Mouse (Mus musculus): ENCODE data around the gene Pard3. TPM values are rescaled to one million over a fixed set of nuclear protein-coding genes. Genes with fewer than 3 reads are reported as not detected.

Pard3 gene
- polyA plus RNA-seq, 2 experiments = 39.1 to 43.3 TPM

GRCm38 (mm10) chr8:127134327-127134726 is 70.6 kb downstream of the Pard3 start:
- no peak for ATAC-seq (ENCODE audit: low FRiP score, low read depth)

GRCm38 (mm10) chr8:127136201-127136600 is 72.5 kb downstream of the Pard3 start:
- H3K4me3 ChIP-seq (replicated peaks; ENCODE audit: low read length) = no peak overlapping the region
- H3K27ac ChIP-seq (replicated peaks; ENCODE audit: low read depth, low read length) = no peak overlapping the region
- DNase-seq (ENCODE audit: low spot score) = no peak
- no peaks in the 10 kb centered on the region for H3K36me3 ChIP-seq (ENCODE audit: control insufficient read depth, insufficient read depth, low read length)
- WGBS = 32% methylated on average over 2 of the region's 2 CpGs
- TF ChIP-seq POLR2A (IDR thresholded peaks at IDR 0.05; ENCODE audit: borderline replicate concordance, extremely low read depth, insufficient read depth, insufficient read length) = no peak
- peaks cover 24% of the 10 kb centered on the region for H3K4me1 ChIP-seq (ENCODE audit: control insufficient read depth, insufficient read depth, low read length)
- no peak for ATAC-seq (ENCODE audit: low FRiP score, low read depth)
- H3K27me3 ChIP-seq (ENCODE audit: control insufficient read depth, insufficient read depth, low read length) = no peaks in the 10 kb centered on the region
- no peaks in the 10 kb centered on the region for H3K9me3 ChIP-seq (ENCODE audit: control insufficient read depth, low read length)
- H3K9ac ChIP-seq (ENCODE audit: low read depth, low read length, severe bottlenecking) = no peak overlapping the region
- no peak overlapping the region for H3K4me2 ChIP-seq (replicated peaks; ENCODE audit: low read depth, low read length, severe bottlenecking)

More at GRCm38 (mm10) chr8:127134327-127134726, 70.6 kb downstream of the Pard3 start:
- H3K27me3 ChIP-seq (ENCODE audit: control insufficient read depth, insufficient read depth, low read length) = no peaks in the 10 kb centered on the region
- H3K4me3 ChIP-seq (replicated peaks; ENCODE audit: low read length) = no peak overlapping the region
- H3K4me2 ChIP-seq (replicated peaks; ENCODE audit: low read depth, low read length, severe bottlenecking) = no peak overlapping the region
- DNase-seq (ENCODE audit: low spot score) = no peak
- no peak overlapping the region for H3K27ac ChIP-seq (replicated peaks; ENCODE audit: low read depth, low read length)
- no peaks in the 10 kb centered on the region for H3K9me3 ChIP-seq (ENCODE audit: control insufficient read depth, low read length)
- peaks cover 36% of the 10 kb centered on the region for H3K4me1 ChIP-seq (ENCODE audit: control insufficient read depth, insufficient read depth, low read length)
- H3K9ac ChIP-seq (ENCODE audit: low read depth, low read length, severe bottlenecking) = no peak overlapping the region
- 14% methylated on average over 5 of the region's 5 CpGs for WGBS
- H3K36me3 ChIP-seq (ENCODE audit: control insufficient read depth, insufficient read depth, low read length) = no peaks in the 10 kb centered on the region
- no peak for TF ChIP-seq POLR2A (IDR thresholded peaks at IDR 0.05; ENCODE audit: borderline replicate concordance, extremely low read depth, insufficient read depth, insufficient read length)

DNA sequence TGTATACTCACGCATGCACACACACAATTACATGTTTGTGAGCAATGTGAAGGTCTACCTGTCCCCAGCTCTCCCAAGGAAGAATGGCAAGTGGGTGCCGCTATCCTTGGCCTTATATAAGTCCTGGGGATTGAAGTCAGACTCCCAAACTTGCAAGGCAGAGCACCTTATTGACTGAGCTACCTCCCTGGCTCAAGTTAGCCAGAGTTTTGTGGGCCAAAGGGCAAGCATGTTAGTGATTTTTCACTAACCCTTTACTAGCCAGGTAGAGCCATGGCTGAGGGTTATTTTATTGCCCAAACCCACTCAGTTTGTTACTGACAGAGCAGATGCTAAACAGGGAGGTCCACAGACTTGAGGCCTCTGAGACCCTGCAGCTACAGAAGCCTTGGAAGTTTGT is 73.1 kb downstream of the Pard3 start:
- Histone ChIP-seq H3K9ac (ENCODE audit: low read depth, low read length, severe bottlenecking) (no peak overlapping the region), H3K27ac (replicated peaks; ENCODE audit: low read depth, low read length) (no peak overlapping the region), H3K4me3 (replicated peaks; ENCODE audit: low read length) (no peak overlapping the region), H3K9me3 (ENCODE audit: control insufficient read depth, low read length) (no peaks in the 10 kb centered on the region), H3K36me3 (ENCODE audit: control insufficient read depth, insufficient read depth, low read length) (no peaks in the 10 kb centered on the region), H3K4me2 (replicated peaks; ENCODE audit: low read depth, low read length, severe bottlenecking) (no peak overlapping the region), H3K27me3 (ENCODE audit: control insufficient read depth, insufficient read depth, low read length) (no peaks in the 10 kb centered on the region), H3K4me1 (ENCODE audit: control insufficient read depth, insufficient read depth, low read length) (peaks cover 24% of the 10 kb centered on the region)
- DNase-seq (ENCODE audit: low spot score) (no peak), ATAC-seq (ENCODE audit: low FRiP score, low read depth) (no peak)
- 84% methylated on average over 2 of the region's 2 CpGs for WGBS
- no peak for TF ChIP-seq POLR2A (IDR thresholded peaks at IDR 0.05; ENCODE audit: borderline replicate concordance, extremely low read depth, insufficient read depth, insufficient read length)

- Histone ChIP-seq H3K4me1 (ENCODE audit: control insufficient read depth, insufficient read depth, low read length) (peaks cover 18% of the 10 kb centered on the region), H3K27me3 (ENCODE audit: control insufficient read depth, insufficient read depth, low read length) (no peaks in the 10 kb centered on the region), H3K36me3 (ENCODE audit: control insufficient read depth, insufficient read depth, low read length) (no peaks in the 10 kb centered on the region), H3K4me3 (replicated peaks; ENCODE audit: low read length) (no peak overlapping the region), H3K9ac (ENCODE audit: low read depth, low read length, severe bottlenecking) (no peak overlapping the region), H3K9me3 (ENCODE audit: control insufficient read depth, low read length) (no peaks in the 10 kb centered on the region), H3K27ac (replicated peaks; ENCODE audit: low read depth, low read length) (no peak overlapping the region), H3K4me2 (replicated peaks; ENCODE audit: low read depth, low read length, severe bottlenecking) (no peak overlapping the region)
- 0 out of 2 replicates have a peak, but pooled peaks have one; percentile 41 for ATAC-seq (ENCODE audit: low FRiP score, low read depth)
- TF ChIP-seq POLR2A (IDR thresholded peaks at IDR 0.05; ENCODE audit: borderline replicate concordance, extremely low read depth, insufficient read depth, insufficient read length) = no peak
- peak; percentile 85 for DNase-seq (ENCODE audit: low spot score)
- 21% methylated on average over 1 of the region's 1 CpGs for WGBS
Observed at GRCm38 (mm10) chr8:127139154-127139553, 75.5 kb downstream of the Pard3 start.

GRCm38 (mm10) chr8:127140945-127141344 is 77.3 kb downstream of the Pard3 start:
- no peak for TF ChIP-seq POLR2A (IDR thresholded peaks at IDR 0.05; ENCODE audit: borderline replicate concordance, extremely low read depth, insufficient read depth, insufficient read length)
- Histone ChIP-seq H3K4me1 (ENCODE audit: control insufficient read depth, insufficient read depth, low read length) (peaks cover 20% of the 10 kb centered on the region), H3K27me3 (ENCODE audit: control insufficient read depth, insufficient read depth, low read length) (no peaks in the 10 kb centered on the region), H3K9me3 (ENCODE audit: control insufficient read depth, low read length) (no peaks in the 10 kb centered on the region), H3K4me2 (replicated peaks; ENCODE audit: low read depth, low read length, severe bottlenecking) (no peak overlapping the region), H3K27ac (replicated peaks; ENCODE audit: low read depth, low read length) (no peak overlapping the region), H3K36me3 (ENCODE audit: control insufficient read depth, insufficient read depth, low read length) (no peaks in the 10 kb centered on the region), H3K9ac (ENCODE audit: low read depth, low read length, severe bottlenecking) (no peak overlapping the region), H3K4me3 (replicated peaks; ENCODE audit: low read length) (no peak overlapping the region)
- 95% methylated on average over 2 of the region's 2 CpGs for WGBS
- DNase-seq (ENCODE audit: low spot score) = no peak
- no peak for ATAC-seq (ENCODE audit: low FRiP score, low read depth)

GRCm38 (mm10) chr8:127143641-127144040 is 79.9 kb downstream of the Pard3 start:
- no peak overlapping the region for H3K27ac ChIP-seq (replicated peaks; ENCODE audit: low read depth, low read length)
- H3K36me3 ChIP-seq (ENCODE audit: control insufficient read depth, insufficient read depth, low read length) = no peaks in the 10 kb centered on the region
- 27% methylated on average over 7 of the region's 7 CpGs for WGBS
- peaks cover 15% of the 10 kb centered on the region for H3K4me1 ChIP-seq (ENCODE audit: control insufficient read depth, insufficient read depth, low read length)
- DNase-seq (ENCODE audit: low spot score) = no peak
- no peak overlapping the region for H3K9ac ChIP-seq (ENCODE audit: low read depth, low read length, severe bottlenecking)
- no peaks in the 10 kb centered on the region for H3K27me3 ChIP-seq (ENCODE audit: control insufficient read depth, insufficient read depth, low read length)
- H3K9me3 ChIP-seq (ENCODE audit: control insufficient read depth, low read length) = no peaks in the 10 kb centered on the region
- no peak for ATAC-seq (ENCODE audit: low FRiP score, low read depth)
- H3K4me3 ChIP-seq (replicated peaks; ENCODE audit: low read length) = no peak overlapping the region
- no peak for TF ChIP-seq POLR2A (IDR thresholded peaks at IDR 0.05; ENCODE audit: borderline replicate concordance, extremely low read depth, insufficient read depth, insufficient read length)
- H3K4me2 ChIP-seq (replicated peaks; ENCODE audit: low read depth, low read length, severe bottlenecking) = no peak overlapping the region
